8 mouse cellular contexts compared by ENCODE assay signal in the genomic region with DNA sequence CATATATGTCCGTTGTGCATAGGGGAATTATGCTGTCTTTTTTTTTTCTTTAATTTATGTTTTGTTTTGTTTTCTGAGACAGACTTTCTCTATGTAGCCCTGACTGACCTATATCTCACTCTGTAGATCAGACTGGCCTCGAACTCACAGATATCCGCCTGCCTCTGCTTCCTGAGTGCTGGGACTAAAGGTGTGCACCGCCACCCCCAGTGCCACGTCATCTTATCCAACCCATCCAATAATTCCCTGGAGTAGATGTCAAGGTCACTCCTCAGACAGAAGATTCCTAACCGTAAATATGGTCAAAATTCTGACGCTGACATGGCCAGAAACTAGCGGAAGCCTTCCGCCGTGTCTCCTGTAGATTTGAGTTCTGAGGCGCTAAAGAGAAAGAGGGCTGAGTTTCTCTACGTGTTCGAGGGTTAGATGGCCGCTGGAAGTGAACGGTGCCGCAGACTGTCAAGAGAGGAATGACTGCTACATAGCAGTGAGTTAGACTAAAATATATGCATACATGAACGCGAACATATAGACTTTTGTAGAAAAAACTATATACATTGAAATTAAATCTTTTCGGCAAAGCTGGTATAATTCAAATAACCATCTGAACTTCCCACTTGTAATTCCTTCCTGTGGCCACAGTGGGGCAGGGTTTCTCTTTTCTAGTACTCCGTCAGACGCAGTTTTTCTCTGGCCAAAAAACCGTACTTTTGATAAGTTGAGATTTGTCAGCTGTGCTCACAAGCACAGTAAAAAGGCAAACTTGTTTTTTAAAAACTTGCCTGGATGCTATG. TPM values are rescaled to one million over a fixed set of nuclear protein-coding genes. Genes with fewer than 3 reads are reported as not detected.
DNase-seq lines count a peak whose midpoint lies in the region; ATAC-seq and TF ChIP-seq lines count a peak whose summit lies in the region.

No protein-coding gene starts in this region.

- in situ Hi-C loops in CH12.LX (cut with MboI; ENCODE audit: low pct_ligation_motif_present, low pct_unique_long_range_greater_than_20kb, low sequenced_read_pairs): no loop called here

- H3K4me3 ChIP-seq in CH12.LX (replicated peaks in 1 of 3; ENCODE audit: low read depth in 2 of 3, low read length in 2 of 3, poor library complexity in 1 of 3): peak overlapping the region; percentile 26 to 52 (median 51)
- H3K4me3 ChIP-seq in embryonic facial prominence, embryonic 14.5 days (ENCODE audit: low read depth, low read length): peak overlapping the region; percentile 42
- H3K4me3 ChIP-seq in heart, postnatal 0 days (ENCODE audit: low read depth, low read length): peak overlapping the region; percentile 50
- peak overlapping the region; percentile 55 for H3K4me3 ChIP-seq in liver, embryonic 15.5 days (replicated peaks)
- peak overlapping the region; percentile 9 for H3K4me3 ChIP-seq in neural tube, embryonic 11.5 days (ENCODE audit: low read depth, low read length)
- H3K4me3 ChIP-seq in testis, adult 2 months (ENCODE audit: control insufficient read depth, low read depth, low read length): peak overlapping the region; percentile 14

- no peaks in the 10 kb centered on the region for H3K36me3 ChIP-seq in CH12.LX (replicated peaks in 1 of 2; ENCODE audit: control insufficient read depth in 1 of 2, insufficient read depth in 1 of 2, low read length in 1 of 2)
- H3K36me3 ChIP-seq in embryonic facial prominence, embryonic 14.5 days (ENCODE audit: control insufficient read depth, insufficient read depth, low read length): no peaks in the 10 kb centered on the region
- H3K36me3 ChIP-seq in heart, postnatal 0 days (replicated peaks; ENCODE audit: control insufficient read depth, insufficient read depth, low read length): no peaks in the 10 kb centered on the region
- H3K36me3 ChIP-seq in liver, embryonic 15.5 days (replicated peaks): no peaks in the 10 kb centered on the region
- H3K36me3 ChIP-seq in neural tube, embryonic 11.5 days (ENCODE audit: control insufficient read depth, insufficient read depth, low read length): no peaks in the 10 kb centered on the region
- no peaks in the 10 kb centered on the region for H3K36me3 ChIP-seq in testis, adult 2 months (ENCODE audit: control insufficient read depth, insufficient read depth, low read length)

- TF ChIP-seq RAD21 in CH12.LX (IDR thresholded peaks at IDR 0.05; ENCODE audit: low read depth, low read length): peak; percentile 81

- peak; percentile 73 for DNase-seq in CH12.LX (ENCODE audit: extremely low read depth)
- DNase-seq in adrenal gland, postnatal 4 days (ENCODE audit: low spot score in 2 of 2): peak; percentile 24 to 46
- DNase-seq in embryonic facial prominence, embryonic 14.5 days (ENCODE audit: low spot score): peak; percentile 92
- DNase-seq in heart, postnatal 0 days (ENCODE audit: low spot score): peak; percentile 80
- peak; percentile 71 to 85 for DNase-seq in kidney, postnatal 25 days
- peak; percentile 56 for DNase-seq in neural tube, embryonic 11.5 days (ENCODE audit: low spot score)

- TF ChIP-seq CTCF in CH12.LX (conservative IDR thresholded peaks at IDR 0.05 in 1 of 2, IDR thresholded peaks at IDR 0.05 in 1 of 2; ENCODE audit: low read depth in 2 of 2, low read length in 2 of 2): peak; percentile 69 to 86
- peak; percentile 67 for TF ChIP-seq CTCF in heart, postnatal 0 days (IDR thresholded peaks at IDR 0.05; ENCODE audit: low read depth)
- no peak for TF ChIP-seq CTCF in testis, adult 2 months (IDR thresholded peaks at IDR 0.05; ENCODE audit: control insufficient read depth, insufficient read depth, insufficient replicate concordance, low read depth, low read length)

- TF ChIP-seq POLR2A in CH12.LX (IDR thresholded peaks at IDR 0.05; ENCODE audit: low read depth, low read length): 0 out of 2 replicates have a peak, but pooled peaks have one; percentile 23
- no peak for TF ChIP-seq POLR2A in testis, adult 2 months (IDR thresholded peaks at IDR 0.05; ENCODE audit: control insufficient read depth, low read depth, low read length)

- no peaks in the 10 kb centered on the region for H3K79me2 ChIP-seq in CH12.LX (replicated peaks; ENCODE audit: control insufficient read depth, extremely low read depth, insufficient read depth, poor library complexity, severe bottlenecking)

- TF ChIP-seq EP300 in CH12.LX (IDR thresholded peaks at IDR 0.05; ENCODE audit: low read length): 0 out of 2 replicates have a peak, but pooled peaks have one; percentile 33
- no peak for TF ChIP-seq EP300 in heart, postnatal 0 days (IDR thresholded peaks at IDR 0.05; ENCODE audit: low read depth)

- peak overlapping the region; percentile 75 for H3K4me2 ChIP-seq in CH12.LX (ENCODE audit: insufficient read depth, low read depth, poor library complexity, severe bottlenecking)
- peak overlapping the region; percentile 57 for H3K4me2 ChIP-seq in embryonic facial prominence, embryonic 14.5 days (ENCODE audit: low read depth, low read length)
- peak overlapping the region; percentile 59 for H3K4me2 ChIP-seq in heart, postnatal 0 days (ENCODE audit: low read depth, low read length)
- peak overlapping the region; percentile 71 for H3K4me2 ChIP-seq in liver, embryonic 15.5 days
- peak overlapping the region; percentile 34 for H3K4me2 ChIP-seq in neural tube, embryonic 11.5 days (ENCODE audit: low read depth)

- no peak for ATAC-seq in embryonic facial prominence, embryonic 14.5 days (ENCODE audit: low read depth)
- 0 out of 2 replicates have a peak, but pooled peaks have one; percentile 36 for ATAC-seq in heart, postnatal 0 days (ENCODE audit: insufficient read depth, low read depth)
- ATAC-seq in liver, embryonic 15.5 days (ENCODE audit: insufficient read depth): 0 out of 2 replicates have a peak, but pooled peaks have one; percentile 29
- no peak for ATAC-seq in neural tube, embryonic 11.5 days (ENCODE audit: insufficient read depth, low FRiP score, low TSS enrichment)

- 15% methylated on average over 22 of the region's 22 CpGs for WGBS in embryonic facial prominence, embryonic 14.5 days
- 12% methylated on average over 22 of the region's 22 CpGs for WGBS in heart, postnatal 0 days
- WGBS in liver, embryonic 15.5 days (ENCODE audit: insufficient replicate concordance): 7% methylated on average over 22 of the region's 22 CpGs
- WGBS in neural tube, embryonic 11.5 days: 20% methylated on average over 22 of the region's 22 CpGs

- peak overlapping the region; percentile 21; the same call in 1 of the 2 replicates for H3K9ac ChIP-seq in CH12.LX (ENCODE audit: insufficient read depth, low read depth)
- peak overlapping the region; percentile 54 for H3K9ac ChIP-seq in embryonic facial prominence, embryonic 14.5 days (ENCODE audit: low read depth, low read length)
- no peak overlapping the region for H3K9ac ChIP-seq in heart, postnatal 0 days (replicated peaks; ENCODE audit: low read depth, low read length)
- H3K9ac ChIP-seq in liver, embryonic 15.5 days: 0 out of 2 replicates have a peak overlapping the region, but pooled peaks have one; percentile 18
- H3K9ac ChIP-seq in neural tube, embryonic 11.5 days (ENCODE audit: low read length): peak overlapping the region; percentile 3; the same call in 1 of the 2 replicates

- no peaks in the 10 kb centered on the region for H3K9me3 ChIP-seq in CH12.LX (replicated peaks; ENCODE audit: low read length)
- H3K9me3 ChIP-seq in embryonic facial prominence, embryonic 14.5 days (ENCODE audit: control insufficient read depth, low read length): no peaks in the 10 kb centered on the region
- no peaks in the 10 kb centered on the region for H3K9me3 ChIP-seq in heart, postnatal 0 days (replicated peaks; ENCODE audit: control insufficient read depth, low read length)
- no peaks in the 10 kb centered on the region for H3K9me3 ChIP-seq in liver, embryonic 15.5 days (replicated peaks)
- H3K9me3 ChIP-seq in neural tube, embryonic 11.5 days (ENCODE audit: control insufficient read depth, low read length): no peaks in the 10 kb centered on the region

- H3K27me3 ChIP-seq in CH12.LX (replicated peaks): no peaks in the 10 kb centered on the region
- no peaks in the 10 kb centered on the region for H3K27me3 ChIP-seq in embryonic facial prominence, embryonic 14.5 days (replicated peaks; ENCODE audit: control insufficient read depth, insufficient read depth, low read length)
- no peaks in the 10 kb centered on the region for H3K27me3 ChIP-seq in heart, postnatal 0 days (ENCODE audit: control insufficient read depth, insufficient read depth, low read length)
- no peaks in the 10 kb centered on the region; the same call in none of the 2 replicates for H3K27me3 ChIP-seq in liver, embryonic 15.5 days
- no peaks in the 10 kb centered on the region for H3K27me3 ChIP-seq in neural tube, embryonic 11.5 days (ENCODE audit: control insufficient read depth, insufficient read depth, low read length)
- H3K27me3 ChIP-seq in testis, adult 2 months (ENCODE audit: control insufficient read depth, insufficient read depth, low read length): no peaks in the 10 kb centered on the region

- peaks cover 4 to 11% of the 10 kb centered on the region in 2 experiments; a peak in 3 of 4 replicates for H3K4me1 ChIP-seq in CH12.LX (ENCODE audit: control insufficient read depth in 1 of 2, insufficient read depth in 2 of 2)
- H3K4me1 ChIP-seq in embryonic facial prominence, embryonic 14.5 days (ENCODE audit: control insufficient read depth, insufficient read depth, low read length): 0 out of 2 replicates have a peak, but pooled peaks cover 1% of the 10 kb centered on the region
- H3K4me1 ChIP-seq in heart, postnatal 0 days (ENCODE audit: control insufficient read depth, insufficient read depth): peaks cover 2% of the 10 kb centered on the region; the same call in 1 of the 2 replicates
- peaks cover 13% of the 10 kb centered on the region for H3K4me1 ChIP-seq in liver, embryonic 15.5 days (replicated peaks)
- H3K4me1 ChIP-seq in neural tube, embryonic 11.5 days (ENCODE audit: control insufficient read depth, insufficient read depth, low read length): no peaks in the 10 kb centered on the region
- H3K4me1 ChIP-seq in testis, adult 2 months (ENCODE audit: control insufficient read depth, insufficient read depth, low read length): peaks cover 4% of the 10 kb centered on the region

- no peak overlapping the region for H3K27ac ChIP-seq in CH12.LX (ENCODE audit: insufficient read depth, low read depth)
- H3K27ac ChIP-seq in embryonic facial prominence, embryonic 14.5 days (replicated peaks; ENCODE audit: low read depth, low read length): no peak overlapping the region
- H3K27ac ChIP-seq in heart, postnatal 0 days (ENCODE audit: low read depth): peak overlapping the region; percentile 45
- no peak overlapping the region for H3K27ac ChIP-seq in liver, embryonic 15.5 days (replicated peaks)
- H3K27ac ChIP-seq in neural tube, embryonic 11.5 days (ENCODE audit: low read depth, low read length): no peak overlapping the region
- H3K27ac ChIP-seq in testis, adult 2 months (ENCODE audit: control insufficient read depth, insufficient read depth, low read depth, low read length): no peak overlapping the region

- dilution Hi-C loops in CH12.LX (cut with MboI; ENCODE audit: extremely low pct_ligation_motif_present, extremely low pct_unique_long_range_greater_than_20kb, low sequenced_read_pairs): no loop called here

RNA-seq across cellular contexts. Expression of gene Ostc, which starts 5.7 kb away (rescaled TPM):
- total RNA-seq in CH12.LX (2012; rRNA removed) (214 and 239 TPM in 2 replicates), CH12.LX (2014; rRNA removed) (551 and 565 TPM in 2 replicates)
- polyA plus RNA-seq in CH12.LX (2012; ENCODE audit: insufficient read length, low read depth): 237 and 247 TPM in 2 replicates
- total RNA-seq in adrenal gland, postnatal 4 days (2021): 100 to 1,000 TPM; 122 to 123 TPM
- polyA plus RNA-seq in embryonic facial prominence, embryonic 14.5 days (2014; fragmentation: Nextera tagmentation; extraction: Ambion mirVana): 454 and 459 TPM in 2 replicates
- 101 and 150 TPM in 2 replicates for total RNA-seq in heart, postnatal 0 days (2014; rRNA removed; ENCODE audit: low replicate concordance)
- polyA plus RNA-seq in heart, postnatal 0 days (2015; fragmentation: Nextera tagmentation; extraction: Ambion mirVana): 152 and 167 TPM in 2 replicates
- polyA plus RNA-seq in liver, embryonic 15.5 days (2015; fragmentation: Nextera tagmentation; extraction: Ambion mirVana): 214 and 218 TPM in 2 replicates
- 319 and 333 TPM in 2 replicates for polyA plus RNA-seq in neural tube, embryonic 11.5 days (2014; fragmentation: Nextera tagmentation; extraction: Ambion mirVana)
- 23.3 and 27.2 TPM in 2 replicates for polyA plus RNA-seq in testis, adult 2 months (2012; rRNA removed)

RNA-seq across cellular contexts. Expression of gene Rpl34, which starts 15.2 kb away (rescaled TPM):
- total RNA-seq in CH12.LX (2012; rRNA removed) (2,604 and 2,660 TPM in 2 replicates), CH12.LX (2014; rRNA removed) (3,001 and 3,052 TPM in 2 replicates)
- polyA plus RNA-seq in CH12.LX (2012; ENCODE audit: insufficient read length, low read depth): 1,701 and 1,728 TPM in 2 replicates
- 1,000 to 10,000 TPM in 1 of 2 experiments, 100 to 1,000 TPM in 1; 996 to 1,125 TPM for total RNA-seq in adrenal gland, postnatal 4 days (2021)
- polyA plus RNA-seq in embryonic facial prominence, embryonic 14.5 days (2014; fragmentation: Nextera tagmentation; extraction: Ambion mirVana): 1,104 and 1,207 TPM in 2 replicates
- 851 and 970 TPM in 2 replicates for total RNA-seq in heart, postnatal 0 days (2014; rRNA removed; ENCODE audit: low replicate concordance)
- polyA plus RNA-seq in heart, postnatal 0 days (2015; fragmentation: Nextera tagmentation; extraction: Ambion mirVana): 470 and 488 TPM in 2 replicates
- 482 and 508 TPM in 2 replicates for polyA plus RNA-seq in liver, embryonic 15.5 days (2015; fragmentation: Nextera tagmentation; extraction: Ambion mirVana)
- 705 and 712 TPM in 2 replicates for polyA plus RNA-seq in neural tube, embryonic 11.5 days (2014; fragmentation: Nextera tagmentation; extraction: Ambion mirVana)
- 979 and 1,049 TPM in 2 replicates for polyA plus RNA-seq in testis, adult 2 months (2012; rRNA removed)

Comparison
In these comparisons a context has a peak if more than half of its experiments do, and no peak if none do; other contexts are left out.
1. DNase-seq: peak in every context shown above with its lines; median percentile 92 in embryonic facial prominence, embryonic 14.5 days; 80 in heart, postnatal 0 days; 78 in kidney, postnatal 25 days; 73 in CH12.LX; 56 in neural tube, embryonic 11.5 days; 35 in adrenal gland, postnatal 4 days.
2. ATAC-seq: peak in heart, postnatal 0 days (single experiment) and liver, embryonic 15.5 days (single experiment); none in embryonic facial prominence, embryonic 14.5 days (single experiment) and neural tube, embryonic 11.5 days (single experiment).
3. Peak in every context shown above with its lines, with median percentiles within 50 percentile points of each other: H3K4me2 ChIP-seq and H3K4me3 ChIP-seq.